Mouse (Mus musculus) E14TG2a.4 (cell line): ENCODE data around the gene Stambpl1.

Experiments
- CTCF ChIP-seq: conservative IDR thresholded peaks from 2 replicates; pipeline ENCODE4 v1.5.1; 2014; ENCODE audit warnings: low read length
- NANOG ChIP-seq: IDR thresholded peaks from 2 replicates; pipeline ENCODE4 v1.6.1; 2014; ENCODE audit warnings: borderline replicate concordance, low read length, mixed read lengths
- POU5F1 ChIP-seq: IDR thresholded peaks from 2 replicates; pipeline ENCODE4 v1.6.1; 2014; ENCODE audit warnings: low read length, borderline replicate concordance

GRCm38 (mm10) chr19:34268991-34269390 lies 77.0 kb downstream of the Stambpl1 start:
- TF ChIP-seq CTCF: no peak
- no peak for TF ChIP-seq NANOG
- TF ChIP-seq POU5F1: no peak
